Mouse (Mus musculus): Measurements from ENCODE around the gene Galnt17. TPM values are rescaled to one million over a fixed set of nuclear protein-coding genes. Genes with fewer than 3 reads are reported as not detected.

Galnt17 gene
- not detected for total RNA-seq (2023)

DNA sequence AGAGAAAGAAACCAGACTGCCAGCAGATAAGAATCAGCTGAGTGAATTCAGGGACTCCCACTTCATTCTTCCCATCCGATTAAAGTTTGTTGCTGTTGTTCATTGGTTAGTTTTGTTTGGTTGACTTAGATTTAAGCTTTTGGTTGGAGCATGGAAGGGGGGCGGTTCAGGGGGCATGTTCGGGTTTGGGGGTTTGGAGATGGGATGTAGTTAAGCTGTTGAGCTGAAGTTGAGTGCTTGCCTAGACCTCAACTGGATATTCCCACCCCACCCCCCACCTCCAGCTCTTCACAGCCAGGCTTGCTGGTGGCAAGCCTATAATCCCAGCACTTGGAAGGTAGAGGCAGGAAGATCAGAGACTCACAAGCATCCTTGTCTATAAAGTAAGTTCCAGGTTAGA lies at the start of gene Galnt17:
TSS of gene Galnt17 (minus strand) at position 101 of the 400 bp plus-strand sequence.

All from CD8-positive naive resting alpha-beta T cell, adult 57 days (primary cell).